Mouse (Mus musculus) testis, adult 2 months (tissue): ENCODE results near the gene Prph.

Source experiments
- CTCF ChIP-seq: fragments of 200-500 bp; IDR thresholded peaks from 2 replicates; pipeline ENCODE4 v1.5.1; 2012; ENCODE audit warnings: low read depth, mild to moderate bottlenecking, inconsistent platforms, low read length, moderate library complexity; ENCODE audit not compliant: control insufficient read depth, insufficient read depth, insufficient replicate concordance
- POLR2A ChIP-seq: fragments of 200-500 bp; IDR thresholded peaks from 2 replicates; pipeline ENCODE4 v1.6.1; 2012; ENCODE audit warnings: low read depth, mild to moderate bottlenecking, inconsistent platforms, low read length, moderate library complexity; ENCODE audit not compliant: control insufficient read depth

GRCm38 (mm10) chr15:99096061-99096793 lies 41.3 kb downstream of the Prph start:
- no peak for TF ChIP-seq POLR2A
- no peak for TF ChIP-seq CTCF
